Mouse (Mus musculus) cerebellum, postnatal 10 days (tissue): ENCODE measurements around the gene Myom3.
A peak's percentile ranks its signal among the peaks of the same experiment; 100 is the strongest.

Source experiments
- DNase-seq, 2 experiments: peaks; one replicate each; pipeline ENCODE4 v3.0.0; 2021; ENCODE audit warnings: mixed read lengths in 2 of 2

The Myom3 gene

DNA sequence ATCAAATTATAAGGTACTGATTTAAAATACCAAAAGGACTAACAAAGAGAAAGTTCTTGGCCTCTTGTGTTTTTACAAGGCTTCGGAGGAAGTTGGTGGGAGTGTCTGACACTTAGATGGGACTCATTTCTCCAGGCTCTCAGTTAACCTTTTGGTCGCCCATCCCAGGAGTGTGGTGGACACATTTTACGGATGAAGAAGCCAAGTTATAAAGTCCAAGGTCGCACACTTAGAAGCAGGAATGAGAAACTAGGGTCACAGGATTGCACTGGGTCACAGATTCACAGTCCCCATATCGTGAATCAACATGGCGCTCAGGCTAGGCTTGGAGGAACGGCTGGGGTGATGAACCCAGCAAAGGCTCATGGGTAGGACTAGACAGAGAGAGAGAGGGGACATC is 2.1 kb downstream of the Myom3 start:
- DNase-seq: no peak

DNA sequence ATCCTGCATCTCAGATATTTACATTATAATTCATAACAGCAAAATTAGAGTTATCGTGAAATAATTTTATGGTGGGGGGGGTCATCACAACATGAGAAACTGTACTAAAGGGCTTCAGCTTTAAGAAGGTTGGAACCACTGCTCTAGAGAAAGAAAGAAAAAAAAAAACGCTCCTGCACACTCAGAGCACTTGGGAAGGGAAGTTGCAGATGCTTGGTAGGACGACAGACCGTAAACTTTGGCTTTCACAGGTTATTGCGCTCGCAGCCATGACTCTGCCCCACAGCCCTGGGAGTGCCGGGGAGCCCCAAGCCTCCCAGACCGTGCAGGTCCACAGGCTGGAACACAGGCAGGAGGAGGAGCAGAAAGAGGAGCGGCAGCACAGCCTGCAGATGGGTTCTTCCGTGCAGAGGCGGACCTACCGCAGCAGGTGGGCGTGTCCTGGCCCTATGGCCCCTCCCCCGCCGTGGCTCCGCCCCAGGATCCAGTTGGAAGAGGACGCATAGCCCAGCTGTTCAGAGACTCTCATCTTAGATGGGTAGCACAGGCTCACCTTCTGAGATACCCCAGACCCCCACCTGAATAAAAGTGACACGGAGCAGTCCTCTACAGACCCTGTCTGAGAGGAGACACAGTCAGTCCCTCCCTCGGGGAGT is 2.9 kb downstream of the Myom3 start:
- DNase-seq: peak; percentile 72 to 81

- DNase-seq: no peak
Observed at GRCm38 (mm10) chr4:135764700-135765099, 5.2 kb downstream of the Myom3 start.

DNA sequence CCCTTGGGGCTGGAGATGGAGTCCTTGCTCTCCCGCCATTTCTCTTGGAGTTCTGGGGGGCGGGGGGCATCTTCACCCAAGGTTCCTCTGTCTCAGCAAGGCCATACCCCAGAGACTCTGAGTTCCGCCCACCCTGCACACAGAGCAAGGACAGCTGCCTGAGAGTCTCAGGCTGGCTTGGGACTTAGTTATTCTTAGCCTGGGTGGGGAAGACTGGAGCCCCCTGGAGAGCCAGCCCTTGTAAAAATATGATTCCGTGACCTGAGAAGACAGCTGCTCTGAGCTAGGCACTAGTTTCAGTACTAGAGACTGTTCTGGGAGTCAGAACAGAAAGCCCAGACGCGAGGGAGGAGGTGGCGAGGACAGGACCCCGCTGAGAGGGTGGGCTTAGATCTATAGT is 6.2 kb downstream of the Myom3 start:
- no peak for DNase-seq

GRCm38 (mm10) chr4:135766976-135767375 is 7.5 kb downstream of the Myom3 start:
- DNase-seq: peak; percentile 71 to 74

GRCm38 (mm10) chr4:135768572-135769526 is 9.3 kb downstream of the Myom3 start:
- peak; percentile 73 to 75 for DNase-seq

DNA sequence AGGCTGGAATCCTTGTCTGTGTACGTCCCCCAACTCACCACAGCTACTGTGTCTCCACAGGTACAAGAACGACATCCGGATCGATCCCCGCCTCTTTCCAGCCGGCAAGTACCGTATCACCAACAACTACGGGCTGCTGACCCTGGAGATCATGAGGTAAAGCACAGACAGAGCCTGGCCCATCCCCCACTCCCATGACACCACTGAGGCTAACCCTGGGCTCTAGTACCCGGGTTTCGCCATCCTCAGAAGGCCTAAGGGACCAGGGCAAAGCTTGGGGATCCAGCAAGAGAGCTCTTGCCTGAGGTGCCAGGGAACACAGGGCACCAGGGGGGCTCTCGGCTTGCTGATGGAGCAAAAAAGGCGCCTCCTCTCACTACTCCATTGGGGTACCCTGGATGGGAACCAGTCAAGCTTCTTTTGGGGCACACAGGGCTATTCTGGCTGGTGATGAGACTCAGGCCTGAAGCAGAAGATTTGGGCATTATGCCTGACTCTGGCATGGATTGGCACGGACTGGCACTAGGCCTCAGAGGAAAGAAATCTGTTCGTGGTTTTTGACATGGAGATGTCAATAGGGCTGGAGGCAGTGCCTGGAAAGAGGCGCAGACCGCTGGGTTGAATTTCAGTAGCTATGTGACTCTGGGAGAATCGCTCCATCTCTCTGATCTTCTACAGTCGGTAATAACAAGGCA is 11.2 kb downstream of the Myom3 start:
- DNase-seq: peak; percentile 65 to 66

DNA sequence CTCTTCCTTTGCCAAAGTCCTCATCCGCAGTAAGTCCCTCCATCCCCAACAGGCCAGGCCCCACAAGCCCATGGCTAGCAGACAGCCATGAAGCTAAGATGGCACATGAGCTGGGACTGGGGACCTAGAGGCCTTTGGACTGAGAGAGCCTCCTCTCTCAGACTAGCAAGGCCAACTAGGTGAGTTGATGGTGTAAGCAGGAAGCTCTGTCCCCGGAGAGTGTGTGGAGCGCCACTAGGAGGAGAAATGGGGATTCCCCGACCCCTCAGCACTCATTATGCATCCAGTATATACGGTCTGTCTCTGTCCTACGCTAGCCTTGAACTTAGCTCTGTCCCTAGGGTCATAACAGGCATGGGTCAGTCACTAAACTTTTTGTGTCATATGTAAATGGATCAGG is 12.1 kb downstream of the Myom3 start:
- DNase-seq: no peak

DNA sequence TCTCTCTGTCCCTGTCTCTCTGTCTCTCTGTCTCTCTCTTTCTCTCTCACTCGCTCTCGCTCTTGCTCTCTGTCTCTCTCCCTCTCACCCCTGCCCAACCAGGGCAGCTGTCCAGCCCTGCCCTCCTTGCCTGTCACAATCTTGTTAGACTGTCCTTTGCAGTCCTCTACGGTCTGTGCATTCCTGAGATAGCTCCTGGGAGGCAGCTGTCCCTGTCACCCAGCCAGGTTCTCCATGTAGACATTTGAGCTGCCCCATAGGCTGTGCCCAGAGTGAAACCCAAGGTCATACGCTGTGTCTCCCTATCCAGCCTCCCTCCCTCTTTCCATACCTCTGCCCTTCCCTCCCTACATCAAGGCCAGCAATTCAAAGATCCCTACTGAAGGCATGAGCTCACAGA is 13.2 kb downstream of the Myom3 start:
- DNase-seq: no peak

GRCm38 (mm10) chr4:135774496-135774895 is 15.0 kb downstream of the Myom3 start:
- no peak for DNase-seq

DNA sequence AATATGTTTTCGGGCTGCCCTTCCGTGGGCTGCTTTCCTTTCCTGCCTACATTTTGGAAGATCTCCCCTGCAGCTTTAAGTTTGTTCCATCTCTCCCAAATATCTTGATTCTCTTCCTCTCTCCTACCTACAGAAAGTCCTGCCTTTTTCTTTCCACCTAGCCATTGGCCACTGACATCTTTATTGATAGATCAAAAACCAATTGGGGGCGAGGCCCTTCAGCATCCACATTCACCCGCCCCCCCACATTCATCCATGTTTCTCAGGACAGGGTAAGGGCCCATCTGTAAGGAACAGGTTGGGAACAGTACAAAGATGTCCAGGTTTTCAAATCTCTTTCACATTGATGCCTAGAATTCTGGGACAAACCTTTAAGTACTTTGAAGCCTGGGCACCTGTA is 17.3 kb downstream of the Myom3 start:
- no peak for DNase-seq

- no peak for DNase-seq
Observed at GRCm38 (mm10) chr4:135779661-135780060, 20.1 kb downstream of the Myom3 start.

DNA sequence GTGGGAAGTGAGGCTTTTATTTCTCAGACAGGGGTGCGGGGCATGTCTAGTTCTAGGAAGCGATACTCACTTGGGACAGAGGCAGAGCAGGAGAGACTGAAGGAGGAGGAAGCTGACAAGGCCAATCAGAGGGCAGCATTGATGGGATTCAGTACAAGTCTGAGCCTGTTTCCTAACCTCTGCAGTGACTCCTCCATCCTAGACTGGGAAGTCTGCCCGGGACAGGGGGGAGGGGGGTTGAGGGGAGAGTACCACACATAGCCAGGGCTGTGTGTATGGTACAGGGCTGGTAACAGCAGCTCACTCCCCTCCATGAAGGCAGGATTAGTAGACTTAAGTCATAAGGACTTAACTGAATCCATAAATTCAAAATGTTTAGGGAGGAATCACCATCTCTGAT is 20.7 kb downstream of the Myom3 start:
- no peak for DNase-seq

GRCm38 (mm10) chr4:135781304-135781703 is 21.8 kb downstream of the Myom3 start:
- no peak for DNase-seq

DNA sequence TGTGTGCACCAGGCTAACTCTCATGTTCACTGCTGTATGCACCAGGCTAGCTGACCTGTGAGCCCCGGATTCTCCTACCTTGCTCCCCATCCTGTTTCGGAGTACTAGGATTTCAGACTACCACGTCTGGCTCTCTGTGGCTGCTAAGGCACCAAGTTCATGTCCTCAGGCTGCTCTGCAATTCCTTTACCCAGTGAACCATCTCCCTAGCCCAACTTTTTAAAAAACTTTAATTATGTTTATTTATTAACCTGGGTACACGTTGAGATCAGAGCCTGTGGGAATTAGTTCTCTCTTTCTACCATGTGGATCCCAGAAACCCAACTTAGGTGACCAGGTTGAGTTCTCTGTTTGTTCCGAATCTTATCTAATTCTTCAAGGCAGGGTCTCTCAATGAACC is 27.1 kb downstream of the Myom3 start:
- DNase-seq: no peak

- DNase-seq: no peak
Observed at GRCm38 (mm10) chr4:135787271-135787670, 27.8 kb downstream of the Myom3 start.

DNA sequence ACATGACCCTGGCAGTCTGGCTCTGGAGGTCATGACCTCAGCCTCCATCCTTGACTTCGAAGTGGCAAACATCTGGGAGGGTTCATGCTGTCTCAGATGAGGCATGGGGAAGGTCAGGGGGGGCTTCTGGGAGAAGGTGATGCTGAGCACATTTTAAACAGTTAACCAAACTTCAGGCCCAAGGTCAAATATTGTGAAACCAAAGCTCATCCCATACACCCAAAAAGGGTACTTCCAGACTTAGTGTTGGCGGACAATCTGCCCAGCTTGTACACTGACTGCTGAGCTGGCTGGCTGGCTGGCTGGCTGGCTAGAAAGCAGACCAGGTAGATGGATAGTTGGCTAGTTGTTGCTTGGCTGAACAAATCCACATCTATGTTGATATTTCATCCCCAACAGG is 29.6 kb downstream of the Myom3 start:
- DNase-seq: no peak

DNA sequence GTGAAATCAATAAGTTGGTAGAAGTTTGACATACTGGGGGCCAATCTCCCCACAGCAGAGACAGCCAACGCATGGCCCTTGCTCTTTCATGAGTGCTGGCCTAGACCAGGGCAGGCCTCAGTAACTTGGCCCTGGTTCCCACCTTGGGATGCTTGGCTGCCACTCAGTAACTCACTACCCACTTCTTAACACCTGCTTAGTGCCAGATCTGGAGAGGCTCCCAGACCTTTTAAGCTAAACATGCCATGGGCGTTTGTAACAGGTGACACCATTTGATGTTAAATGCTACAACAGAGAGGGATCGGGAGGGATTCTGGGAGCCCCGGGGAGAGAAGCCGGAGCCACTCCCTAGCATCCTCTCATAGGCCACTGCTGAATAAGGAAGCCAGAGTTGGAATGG is 33.3 kb downstream of the Myom3 start:
- DNase-seq: peak; percentile 73 to 80

- DNase-seq: peak; percentile 61 to 65
Observed at GRCm38 (mm10) chr4:135797931-135798330, 38.4 kb downstream of the Myom3 start.

DNA sequence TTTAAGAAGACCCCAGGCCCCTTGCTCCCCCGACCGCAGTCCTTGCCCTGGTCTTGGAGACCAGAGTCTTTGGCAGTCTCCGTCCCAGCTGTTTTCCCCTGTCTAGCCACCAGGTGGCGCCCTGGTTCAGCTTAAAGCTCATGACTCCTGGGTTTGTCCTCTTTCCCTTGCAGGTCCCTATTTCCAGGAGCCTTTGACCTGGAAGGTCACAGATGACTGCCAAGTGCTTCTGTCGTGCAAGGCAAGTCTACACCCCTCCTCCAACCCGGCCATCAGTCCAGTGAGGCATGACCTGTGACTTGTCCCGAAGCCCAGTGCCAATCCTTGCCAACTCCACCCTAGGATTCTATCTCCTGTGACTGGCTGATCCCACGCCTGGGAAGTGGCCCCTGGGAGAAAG is 42.0 kb downstream of the Myom3 start:
- DNase-seq: peak; percentile 94 to 96

- peak; percentile 40 to 52 for DNase-seq
Observed at GRCm38 (mm10) chr4:135803299-135803698, 43.8 kb downstream of the Myom3 start.

GRCm38 (mm10) chr4:135804169-135804568 is 44.7 kb downstream of the Myom3 start:
- DNase-seq: no peak

GRCm38 (mm10) chr4:135814896-135815295 is 55.4 kb downstream of the Myom3 start:
- DNase-seq: no peak
